Mouse (Mus musculus) hindlimb bud, embryonic 11.5 days (tissue): ENCODE data around the gene Creb3l2.

Source experiments
- DNase-seq: peaks from one replicate; pipeline ENCODE4 v3.0.0-alpha.2; 2012; ENCODE audit warnings: low read depth, low spot score; ENCODE audit errors: extremely low spot score

The Creb3l2 gene

GRCm38 (mm10) chr6:37329901-37330864 lies 111.8 kb downstream of the Creb3l2 start:
- DNase-seq, result no peak

- no peak for DNase-seq
These were observed 112.6 kb downstream of the Creb3l2 start for GRCm38 (mm10) chr6:37329376-37329775.

- no peak for DNase-seq
These were observed 113.3 kb downstream of the Creb3l2 start for GRCm38 (mm10) chr6:37328671-37329070.

- no peak for DNase-seq
These were observed 114.4 kb downstream of the Creb3l2 start for GRCm38 (mm10) chr6:37327519-37327918.

- DNase-seq, result no peak
These were observed 115.4 kb downstream of the Creb3l2 start for GRCm38 (mm10) chr6:37326603-37326955.

GRCm38 (mm10) chr6:37325906-37326602 lies 115.9 kb downstream of the Creb3l2 start:
- DNase-seq, result no peak

- DNase-seq, result no peak
These were observed 116.9 kb downstream of the Creb3l2 start for GRCm38 (mm10) chr6:37325076-37325475.

- DNase-seq, result no peak
These were observed 119.3 kb downstream of the Creb3l2 start for GRCm38 (mm10) chr6:37322641-37323040.

GRCm38 (mm10) chr6:37322088-37322487 lies 119.9 kb downstream of the Creb3l2 start:
- no peak for DNase-seq

- DNase-seq, result no peak
These were observed 124.0 kb downstream of the Creb3l2 start for GRCm38 (mm10) chr6:37317904-37318303.

- no peak for DNase-seq
These were observed 126.5 kb downstream of the Creb3l2 start for GRCm38 (mm10) chr6:37315440-37315839.

- no peak for DNase-seq
These were observed 131.3 kb downstream of the Creb3l2 start for GRCm38 (mm10) chr6:37310601-37311000.

- no peak for DNase-seq
These were observed 135.3 kb downstream of the Creb3l2 start for GRCm38 (mm10) chr6:37306616-37307015.

GRCm38 (mm10) chr6:37300492-37300891 lies 141.5 kb downstream of the Creb3l2 start:
- no peak for DNase-seq

- no peak for DNase-seq
These were observed 142.2 kb downstream of the Creb3l2 start, which contains the start of gene Dgki for GRCm38 (mm10) chr6:37299562-37300390. Gene Dgki, minus strand, starts transcription at chr6:37300184.

- DNase-seq, result no peak
These were observed 143.0 kb downstream of the Creb3l2 start for GRCm38 (mm10) chr6:37298982-37299381.

GRCm38 (mm10) chr6:37297744-37298482 lies 144.0 kb downstream of the Creb3l2 start:
- DNase-seq, result no peak

GRCm38 (mm10) chr6:37292068-37292467 lies 149.9 kb downstream of the Creb3l2 start:
- no peak for DNase-seq

- no peak for DNase-seq
These were observed 150.8 kb downstream of the Creb3l2 start for GRCm38 (mm10) chr6:37291171-37291570.

- no peak for DNase-seq
These were observed 151.3 kb downstream of the Creb3l2 start for GRCm38 (mm10) chr6:37290691-37291090.
